Comparison of ENCODE assay signal across 7 mouse cellular contexts in the genomic region with DNA sequence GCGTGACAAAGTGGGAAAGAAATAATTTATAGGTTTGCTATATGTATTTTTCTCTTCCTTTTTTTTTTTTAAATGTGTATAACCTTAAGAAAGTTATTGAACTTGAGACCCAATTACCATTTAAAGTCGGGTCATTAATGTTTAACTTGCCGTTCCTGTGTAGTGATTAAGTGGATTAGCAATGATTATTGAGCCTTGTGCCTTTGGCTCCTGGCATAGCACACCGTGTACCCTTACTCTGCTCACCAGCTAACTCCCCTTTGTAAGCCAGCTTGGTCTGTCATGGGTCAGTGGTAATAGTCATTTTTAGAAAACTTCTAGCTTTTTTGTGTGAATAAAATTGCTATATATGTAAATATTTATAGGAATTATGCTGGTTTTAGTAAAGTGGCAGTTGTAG.
"Had no signal": no experiment of that assay in that cellular context is flagged by ENCODE, and none has a peak within 500 bp of the region (broad histone marks: within the 10 kb centered on the region; RNA-seq: fewer than 3 reads in every experiment).

No protein-coding gene starts in this region.

- DNase-seq: lung, adult 2 months; lung, postnatal 36 days; midbrain, embryonic 14.5 days; right cerebral cortex, adult 18-20 months; spleen, adult 18-20 months; thymus, adult 2 months; thymus, postnatal 25 days had no signal
